Mouse (Mus musculus): ENCODE measurements around the gene Noct. TPM values are rescaled to one million over a fixed set of nuclear protein-coding genes. Genes with fewer than 3 reads are reported as not detected.

Noct gene
- polyA plus RNA-seq, 1 experiment from 2014 or later: 12.7 TPM

Other genes with a start within 250 kb of the Noct start
- gene Elf2, start 116.2 kb downstream of the Noct start, polyA plus RNA-seq (2014; fragmentation: Nextera tagmentation; extraction: Ambion mirVana): 45.4 and 48.7 TPM in 2 replicates
- 4.0 and 5.5 TPM in 2 replicates for gene Mgarp, start 172.3 kb downstream of the Noct start, polyA plus RNA-seq (2014; fragmentation: Nextera tagmentation; extraction: Ambion mirVana)
- 714 and 715 TPM in 2 replicates for gene Ndufc1, start 184.5 kb downstream of the Noct start, polyA plus RNA-seq (2014; fragmentation: Nextera tagmentation; extraction: Ambion mirVana)
- gene Naa15, start 190.7 kb downstream of the Noct start, polyA plus RNA-seq (2014; fragmentation: Nextera tagmentation; extraction: Ambion mirVana): 56.6 and 59.3 TPM in 2 replicates

All from hindbrain, embryonic 11.5 days (tissue).